Mouse (Mus musculus): ENCODE data around the gene Ccl9. TPM values are rescaled to one million over a fixed set of nuclear protein-coding genes. Genes with fewer than 3 reads are reported as not detected.

The Ccl9 gene
- polyA plus RNA-seq, 1 experiment from 2014 or later, result 13.4 TPM

- no peaks in the 10 kb centered on the region for H3K27me3 ChIP-seq (replicated peaks; ENCODE audit: control insufficient read depth, insufficient read depth, low read length)
- 35% methylated on average over 9 of the region's 9 CpGs for WGBS
- H3K36me3 ChIP-seq (ENCODE audit: control insufficient read depth, insufficient read depth), result no peaks in the 10 kb centered on the region
- no peak overlapping the region for H3K27ac ChIP-seq (ENCODE audit: low read depth, low read length)
- no peaks in the 10 kb centered on the region for H3K9me3 ChIP-seq (ENCODE audit: control insufficient read depth)
- no peaks in the 10 kb centered on the region for H3K4me1 ChIP-seq (replicated peaks; ENCODE audit: control insufficient read depth, insufficient read depth, low read length)
- ATAC-seq, result 0 out of 2 replicates have a peak, but pooled peaks have one; percentile 31
- H3K4me2 ChIP-seq (replicated peaks; ENCODE audit: low read depth), result no peak overlapping the region
- no peak overlapping the region for H3K9ac ChIP-seq (ENCODE audit: low read depth, low read length)
- 0 out of 2 replicates have a peak, but pooled peaks have one; percentile 25 for TF ChIP-seq CTCF (IDR thresholded peaks at IDR 0.05; ENCODE audit: low read depth)
- H3K4me3 ChIP-seq (ENCODE audit: low read depth, low read length), result no peak overlapping the region
Observed at GRCm38 (mm10) chr11:83572834-83573233, 5.6 kb downstream of the Ccl9 start.

GRCm38 (mm10) chr11:83572223-83572622 lies 6.2 kb downstream of the Ccl9 start:
- no peak for TF ChIP-seq CTCF (IDR thresholded peaks at IDR 0.05; ENCODE audit: low read depth)
- no peaks in the 10 kb centered on the region for H3K36me3 ChIP-seq (ENCODE audit: control insufficient read depth, insufficient read depth)
- ATAC-seq, result no peak
- H3K9me3 ChIP-seq (ENCODE audit: control insufficient read depth), result no peaks in the 10 kb centered on the region
- H3K4me2 ChIP-seq (replicated peaks; ENCODE audit: low read depth), result no peak overlapping the region
- H3K9ac ChIP-seq (ENCODE audit: low read depth, low read length), result no peak overlapping the region
- no peak overlapping the region for H3K27ac ChIP-seq (ENCODE audit: low read depth, low read length)
- no peak overlapping the region for H3K4me3 ChIP-seq (ENCODE audit: low read depth, low read length)
- no peaks in the 10 kb centered on the region for H3K27me3 ChIP-seq (replicated peaks; ENCODE audit: control insufficient read depth, insufficient read depth, low read length)
- no peaks in the 10 kb centered on the region for H3K4me1 ChIP-seq (replicated peaks; ENCODE audit: control insufficient read depth, insufficient read depth, low read length)
- 90% methylated on average over 8 of the region's 8 CpGs for WGBS

GRCm38 (mm10) chr11:83570189-83570588 lies 8.2 kb downstream of the Ccl9 start:
- H3K4me1 ChIP-seq (replicated peaks; ENCODE audit: control insufficient read depth, insufficient read depth, low read length), result no peaks in the 10 kb centered on the region
- H3K36me3 ChIP-seq (ENCODE audit: control insufficient read depth, insufficient read depth), result no peaks in the 10 kb centered on the region
- H3K27ac ChIP-seq (ENCODE audit: low read depth, low read length), result peak overlapping the region; percentile 21; the same call in 1 of the 2 replicates
- no peaks in the 10 kb centered on the region for H3K9me3 ChIP-seq (ENCODE audit: control insufficient read depth)
- TF ChIP-seq CTCF (IDR thresholded peaks at IDR 0.05; ENCODE audit: low read depth), result no peak
- 57% methylated on average over 2 of the region's 2 CpGs for WGBS
- no peaks in the 10 kb centered on the region for H3K27me3 ChIP-seq (replicated peaks; ENCODE audit: control insufficient read depth, insufficient read depth, low read length)
- ATAC-seq, result no peak
- H3K4me2 ChIP-seq (replicated peaks; ENCODE audit: low read depth), result no peak overlapping the region
- no peak overlapping the region for H3K4me3 ChIP-seq (ENCODE audit: low read depth, low read length)
- H3K9ac ChIP-seq (ENCODE audit: low read depth, low read length), result no peak overlapping the region

- no peak overlapping the region for H3K4me3 ChIP-seq (ENCODE audit: low read depth, low read length)
- TF ChIP-seq CTCF (IDR thresholded peaks at IDR 0.05; ENCODE audit: low read depth), result no peak
- H3K4me1 ChIP-seq (replicated peaks; ENCODE audit: control insufficient read depth, insufficient read depth, low read length), result no peaks in the 10 kb centered on the region
- H3K9me3 ChIP-seq (ENCODE audit: control insufficient read depth), result no peaks in the 10 kb centered on the region
- no peaks in the 10 kb centered on the region for H3K36me3 ChIP-seq (ENCODE audit: control insufficient read depth, insufficient read depth)
- H3K27ac ChIP-seq (ENCODE audit: low read depth, low read length), result no peak overlapping the region
- no peaks in the 10 kb centered on the region for H3K27me3 ChIP-seq (replicated peaks; ENCODE audit: control insufficient read depth, insufficient read depth, low read length)
- H3K9ac ChIP-seq (ENCODE audit: low read depth, low read length), result no peak overlapping the region
- no peak overlapping the region for H3K4me2 ChIP-seq (replicated peaks; ENCODE audit: low read depth)
- ATAC-seq, result no peak
- WGBS, result 89% methylated on average over 7 of the region's 7 CpGs
Observed at GRCm38 (mm10) chr11:83569249-83569648, 9.2 kb downstream of the Ccl9 start.

- no peaks in the 10 kb centered on the region for H3K36me3 ChIP-seq (ENCODE audit: control insufficient read depth, insufficient read depth)
- H3K9ac ChIP-seq (ENCODE audit: low read depth, low read length), result no peak overlapping the region
- 93% methylated on average over 3 of the region's 3 CpGs for WGBS
- H3K27ac ChIP-seq (ENCODE audit: low read depth, low read length), result no peak overlapping the region
- no peak for TF ChIP-seq CTCF (IDR thresholded peaks at IDR 0.05; ENCODE audit: low read depth)
- no peaks in the 10 kb centered on the region for H3K9me3 ChIP-seq (ENCODE audit: control insufficient read depth)
- no peak for ATAC-seq
- no peak overlapping the region for H3K4me3 ChIP-seq (ENCODE audit: low read depth, low read length)
- no peaks in the 10 kb centered on the region for H3K27me3 ChIP-seq (replicated peaks; ENCODE audit: control insufficient read depth, insufficient read depth, low read length)
- no peaks in the 10 kb centered on the region for H3K4me1 ChIP-seq (replicated peaks; ENCODE audit: control insufficient read depth, insufficient read depth, low read length)
- H3K4me2 ChIP-seq (replicated peaks; ENCODE audit: low read depth), result no peak overlapping the region
Observed at GRCm38 (mm10) chr11:83568786-83569185, 9.7 kb downstream of the Ccl9 start.

- H3K4me1 ChIP-seq (replicated peaks; ENCODE audit: control insufficient read depth, insufficient read depth, low read length), result no peaks in the 10 kb centered on the region
- H3K36me3 ChIP-seq (ENCODE audit: control insufficient read depth, insufficient read depth), result no peaks in the 10 kb centered on the region
- H3K4me3 ChIP-seq (ENCODE audit: low read depth, low read length), result no peak overlapping the region
- TF ChIP-seq CTCF (IDR thresholded peaks at IDR 0.05; ENCODE audit: low read depth), result no peak
- WGBS, result 93% methylated on average over 9 of the region's 9 CpGs
- H3K9me3 ChIP-seq (ENCODE audit: control insufficient read depth), result no peaks in the 10 kb centered on the region
- no peak overlapping the region for H3K4me2 ChIP-seq (replicated peaks; ENCODE audit: low read depth)
- H3K27me3 ChIP-seq (replicated peaks; ENCODE audit: control insufficient read depth, insufficient read depth, low read length), result no peaks in the 10 kb centered on the region
- no peak for ATAC-seq
- H3K27ac ChIP-seq (ENCODE audit: low read depth, low read length), result no peak overlapping the region
- no peak overlapping the region for H3K9ac ChIP-seq (ENCODE audit: low read depth, low read length)
Observed at GRCm38 (mm10) chr11:83568061-83568460, 10.4 kb downstream of the Ccl9 start.

- Histone ChIP-seq H3K9me3 (ENCODE audit: control insufficient read depth) (no peaks in the 10 kb centered on the region), H3K4me3 (ENCODE audit: low read depth, low read length) (no peak overlapping the region), H3K4me1 (replicated peaks; ENCODE audit: control insufficient read depth, insufficient read depth, low read length) (no peaks in the 10 kb centered on the region), H3K27me3 (replicated peaks; ENCODE audit: control insufficient read depth, insufficient read depth, low read length) (no peaks in the 10 kb centered on the region), H3K36me3 (ENCODE audit: control insufficient read depth, insufficient read depth) (no peaks in the 10 kb centered on the region), H3K4me2 (replicated peaks; ENCODE audit: low read depth) (no peak overlapping the region), H3K27ac (ENCODE audit: low read depth, low read length) (no peak overlapping the region), H3K9ac (ENCODE audit: low read depth, low read length) (no peak overlapping the region)
- no peak for ATAC-seq
- 76% methylated on average over 7 of the region's 7 CpGs for WGBS
- TF ChIP-seq CTCF (IDR thresholded peaks at IDR 0.05; ENCODE audit: low read depth), result no peak
Observed at GRCm38 (mm10) chr11:83567311-83567710, 11.1 kb downstream of the Ccl9 start.
